Mouse (Mus musculus) C2C12 (cell line): Measurements from ENCODE around the gene Psma5. TPM values are rescaled to one million over a fixed set of nuclear protein-coding genes. Genes with fewer than 3 reads are reported as not detected.

Source experiments
- H3K27me3 ChIP-seq: one replicate; pipeline ENCODE4 v1.6.1; 2011; ENCODE audit not compliant: control insufficient read depth, insufficient read depth, insufficient read length
- H3K36me3 ChIP-seq: one replicate; pipeline ENCODE4 v1.6.1; 2011; ENCODE audit not compliant: control insufficient read depth, insufficient read depth
- H3K4me3 ChIP-seq: one replicate; pipeline ENCODE4 v1.5.1; 2011; ENCODE audit warnings: mild to moderate bottlenecking, control low read depth; ENCODE audit not compliant: poor library complexity, insufficient read depth, severe bottlenecking
- H3K79me2 ChIP-seq: one replicate; pipeline ENCODE4 v1.6.1; 2011; ENCODE audit not compliant: control insufficient read depth, insufficient read depth
- H3K79me3 ChIP-seq: one replicate; pipeline ENCODE4 v1.6.1; 2011; ENCODE audit warnings: low read depth, control low read depth
- H3ac ChIP-seq: one replicate; pipeline ENCODE3; 2011; ENCODE audit warnings: low read depth; ENCODE audit not compliant: control insufficient read depth, insufficient read length
- CEBPB ChIP-seq: IDR thresholded peaks from one replicate; pipeline ENCODE4 v1.6.1; 2011; ENCODE audit warnings: low read depth, mild to moderate bottlenecking, control low read depth, moderate library complexity
- CTCF ChIP-seq: IDR thresholded peaks from one replicate; pipeline ENCODE4 v1.5.1; 2011; ENCODE audit not compliant: control insufficient read depth, insufficient read depth, insufficient read length
- FOSL1 ChIP-seq: IDR thresholded peaks from one replicate; pipeline ENCODE4 v1.8.0; 2011; ENCODE audit warnings: mild to moderate bottlenecking, low read length; ENCODE audit not compliant: poor library complexity, insufficient read depth, severe bottlenecking
- MAX ChIP-seq: IDR thresholded peaks from one replicate; pipeline ENCODE4 v1.6.1; 2011; ENCODE audit warnings: mild to moderate bottlenecking, control low read depth
- MYOD1 ChIP-seq: IDR thresholded peaks from one replicate; pipeline ENCODE4 v1.6.1; 2011; ENCODE audit warnings: low read depth; ENCODE audit not compliant: control insufficient read depth, insufficient read length
- MYOG ChIP-seq: IDR thresholded peaks from one replicate; pipeline ENCODE4 v1.6.1; 2011; ENCODE audit not compliant: control insufficient read depth, insufficient read length; ENCODE audit errors: extremely low read depth
- USF1 ChIP-seq: IDR thresholded peaks from one replicate; pipeline ENCODE4 v1.6.1; 2011; ENCODE audit warnings: low read depth, mild to moderate bottlenecking, control low read depth, moderate library complexity
- polyA plus RNA-seq: library from polyadenylated mRNA; unstranded; fragments of >200 nt; fragmentation: generic; extraction: Trizol; gene quantifications from one replicate; pipeline ENCODE4 v1.2.1, GENCODE M21; 2012; ENCODE audit warnings: missing spikeins

The Psma5 gene
- polyA plus RNA-seq, 1 experiment, result 289 TPM

- Histone ChIP-seq H3K4me3 (no peak overlapping the region), H3K36me3 (no peaks in the 10 kb centered on the region), H3K27me3 (peaks cover 17% of the 10 kb centered on the region), H3ac (no peak overlapping the region), H3K79me2 (no peaks in the 10 kb centered on the region), H3K79me3 (no peaks in the 10 kb centered on the region)
- TF ChIP-seq CEBPB (no peak), MAX (no peak), MYOD1 (no peak), USF1 (no peak), MYOG (no peak), FOSL1 (no peak), CTCF (no peak)
Measured at GRCm38 (mm10) chr3:108327916-108328315, 71.2 kb downstream of the Psma5 start.

GRCm38 (mm10) chr3:108328441-108328841, 71.7 kb downstream of the Psma5 start:
- no peaks in the 10 kb centered on the region for H3K79me3 ChIP-seq
- TF ChIP-seq CEBPB (no peak), MYOG (no peak), USF1 (no peak), MYOD1 (no peak), CTCF (no peak), MAX (no peak), FOSL1 (no peak)
- H3K27me3 ChIP-seq, result peaks cover 17% of the 10 kb centered on the region
- no peaks in the 10 kb centered on the region for H3K36me3 ChIP-seq
- no peaks in the 10 kb centered on the region for H3K79me2 ChIP-seq
- no peak overlapping the region for H3K4me3 ChIP-seq
- H3ac ChIP-seq, result no peak overlapping the region

Other genes starting within 250 kb of the Psma5 start
- 89.8 TPM for gene Gstm1, start 239.0 kb upstream of the Psma5 start, polyA plus RNA-seq
- gene Gstm4, start 212.0 kb upstream of the Psma5 start, polyA plus RNA-seq, result 0.39 TPM
- 58.3 TPM for gene Ampd2, start 170.3 kb upstream of the Psma5 start, polyA plus RNA-seq
- gene Gnat2, start 164.1 kb upstream of the Psma5 start, polyA plus RNA-seq, result 1.1 TPM
- gene Gnai3, start 110.8 kb upstream of the Psma5 start, polyA plus RNA-seq, result 28.8 TPM
- 0.01 TPM for gene Gpr61, start 102.0 kb upstream of the Psma5 start, polyA plus RNA-seq
- gene Amigo1, start 70.6 kb upstream of the Psma5 start, polyA plus RNA-seq, result 1.9 TPM
- 1.7 TPM for gene Cyb561d1, start 55.7 kb upstream of the Psma5 start, polyA plus RNA-seq
- 6.8 TPM for gene Atxn7l2, start 46.0 kb upstream of the Psma5 start, polyA plus RNA-seq
- gene Sypl2, start 30.3 kb upstream of the Psma5 start, polyA plus RNA-seq, result not detected
- 0.41 TPM for gene Sort1, start 27.2 kb downstream of the Psma5 start, polyA plus RNA-seq
- not detected for gene Mybphl, start 108.0 kb downstream of the Psma5 start, polyA plus RNA-seq
- gene Psrc1, start 126.9 kb downstream of the Psma5 start, polyA plus RNA-seq, result 27.9 TPM
- gene Celsr2, start 158.6 kb downstream of the Psma5 start, polyA plus RNA-seq, result not detected
- 272 TPM for gene Sars, start 188.3 kb downstream of the Psma5 start, polyA plus RNA-seq